Mouse (Mus musculus) forebrain, embryonic 12.5 days (tissue): Measurements from ENCODE around the gene Mrpl53. TPM values are rescaled to one million over a fixed set of nuclear protein-coding genes. Genes with fewer than 3 reads are reported as not detected.
A peak's percentile ranks its signal among the peaks of the same experiment; 100 is the strongest.
"Not testable (repeated sequence)": the region's sequence is repeated elsewhere in the genome, so short reads cannot be mapped to it uniquely, and the experiment has no call there.

ENCODE experiments used
- ATAC-seq: fragments of 200-750 bp; cut with Nextera tagmentation; 2 replicates; pipeline ENCODE4 v1.8.0; 2017; ENCODE audit warnings: moderate TSS enrichment; ENCODE audit not compliant: low FRiP score
- H3K27ac ChIP-seq: fragments of 300-500 bp; sonication (generic); 2 replicates; pipeline ENCODE4 v1.5.1; 2016; ENCODE audit warnings: mild to moderate bottlenecking
- H3K27me3 ChIP-seq: fragments of 300-500 bp; sonication (generic); 2 replicates; pipeline ENCODE4 v1.6.1; 2016; ENCODE audit warnings: mild to moderate bottlenecking
- H3K36me3 ChIP-seq: fragments of 300-500 bp; sonication (generic); replicated peaks from 2 replicates; pipeline ENCODE4 v1.6.1; 2016; ENCODE audit warnings: mild to moderate bottlenecking
- H3K4me1 ChIP-seq: fragments of 300-500 bp; sonication (generic); 2 replicates; pipeline ENCODE4 v1.6.1; 2016
- H3K4me2 ChIP-seq: fragments of 300-500 bp; sonication (generic); 2 replicates; pipeline ENCODE4 v1.6.1; 2016; ENCODE audit warnings: mild to moderate bottlenecking, moderate library complexity
- H3K4me3 ChIP-seq: fragments of 300-500 bp; sonication (generic); replicated peaks from 2 replicates; pipeline ENCODE4 v1.5.1; 2016; ENCODE audit warnings: mild to moderate bottlenecking
- H3K9ac ChIP-seq: fragments of 300-500 bp; sonication (generic); 2 replicates; pipeline ENCODE4 v1.6.1; 2016; ENCODE audit warnings: mild to moderate bottlenecking
- H3K9me3 ChIP-seq: fragments of 300-500 bp; sonication (generic); 2 replicates; pipeline ENCODE4 v1.6.1; 2016
- WGBS: fragments of 180-500 bp; shearing (Covaris S2); methylation state at CpG from one replicate; pipeline ENCODE4 v1.1.7; 2016; 5-methylcytosine and 5-hydroxymethylcytosine counted together
- polyA plus RNA-seq: library from polyadenylated mRNA; unstranded; fragments of >200 nt; fragmentation: Nextera tagmentation; extraction: Ambion mirVana; gene quantifications from 2 replicates; pipeline ENCODE4 v1.2.1, GENCODE M21; 2016

Mrpl53 gene
- polyA plus RNA-seq, 1 experiment from 2014 or later, result 117 TPM

- Histone ChIP-seq H3K9ac (no peak overlapping the region), H3K27ac (no peak overlapping the region), H3K4me1 (peaks cover 31% of the 10 kb centered on the region), H3K36me3 (peaks cover 5% of the 10 kb centered on the region), H3K4me3 (no peak overlapping the region), H3K4me2 (no peak overlapping the region), H3K27me3 (peaks cover 20% of the 10 kb centered on the region), H3K9me3 (no peaks in the 10 kb centered on the region)
- WGBS, result 58% methylated on average over 11 of the region's 11 CpGs
- no peak for ATAC-seq
Observed at GRCm38 (mm10) chr6:83142886-83143285, 34.0 kb downstream of the Mrpl53 start.

DNA sequence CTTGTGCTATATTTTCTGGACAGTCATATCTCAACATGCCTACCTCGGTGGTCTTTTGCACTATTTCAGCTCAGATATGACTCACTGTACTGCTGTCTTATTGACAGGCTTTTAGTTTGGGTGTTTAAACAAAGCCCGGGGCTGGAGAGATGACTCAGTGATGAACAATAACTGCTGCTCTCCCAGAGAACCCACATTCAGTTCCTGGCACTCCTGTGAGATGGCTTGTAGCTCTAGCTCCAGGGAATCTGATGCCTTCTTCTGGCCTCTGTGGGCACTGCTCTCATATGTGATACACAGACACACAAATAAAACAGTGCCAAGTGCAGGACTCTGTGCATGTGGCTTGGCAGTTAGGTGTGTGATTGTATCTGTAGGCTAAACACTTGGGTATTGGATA is 36.4 kb downstream of the Mrpl53 start:
- Histone ChIP-seq H3K27ac (no peak overlapping the region), H3K4me3 (no peak overlapping the region), H3K4me1 (peaks cover 12% of the 10 kb centered on the region), H3K9ac (no peak overlapping the region), H3K36me3 (peaks cover 18% of the 10 kb centered on the region), H3K9me3 (no peaks in the 10 kb centered on the region), H3K27me3 (peaks cover 20% of the 10 kb centered on the region), H3K4me2 (no peak overlapping the region)
- no peak for ATAC-seq
- WGBS, result 83% methylated on average over 2 of the region's 2 CpGs

DNA sequence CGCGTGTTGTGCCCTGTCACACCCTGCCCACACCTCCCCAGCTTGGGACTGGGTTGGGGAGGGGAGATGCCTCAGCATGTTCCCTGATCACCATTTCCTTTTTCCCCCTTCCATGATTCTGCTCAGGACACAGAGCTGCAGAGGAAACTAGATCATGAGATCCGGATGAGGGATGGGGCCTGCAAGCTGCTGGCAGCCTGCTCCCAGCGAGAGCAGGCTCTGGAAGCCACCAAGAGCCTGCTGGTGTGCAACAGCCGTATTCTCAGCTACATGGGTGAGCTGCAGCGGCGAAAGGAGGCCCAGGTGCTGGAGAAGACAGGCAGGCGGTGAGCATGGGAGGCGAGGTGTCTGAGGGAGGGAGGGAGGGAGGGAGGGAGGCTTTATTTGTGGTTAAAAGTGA is 37.0 kb downstream of the Mrpl53 start:
- no peak for ATAC-seq
- Histone ChIP-seq H3K4me3 (no peak overlapping the region), H3K27me3 (peaks cover 19% of the 10 kb centered on the region), H3K36me3 (peaks cover 23% of the 10 kb centered on the region), H3K4me1 (peaks cover 12% of the 10 kb centered on the region), H3K4me2 (no peak overlapping the region), H3K27ac (no peak overlapping the region), H3K9me3 (no peaks in the 10 kb centered on the region), H3K9ac (no peak overlapping the region)
- 77% methylated on average over 9 of the region's 9 CpGs for WGBS

GRCm38 (mm10) chr6:83147280-83147679 is 38.4 kb downstream of the Mrpl53 start:
- peaks cover 33% of the 10 kb centered on the region for H3K36me3 ChIP-seq
- H3K4me3 ChIP-seq, result no peak overlapping the region
- H3K4me1 ChIP-seq, result peaks cover 15% of the 10 kb centered on the region
- H3K27me3 ChIP-seq, result peaks cover 4% of the 10 kb centered on the region; the same call in 1 of the 2 replicates
- no peak overlapping the region for H3K27ac ChIP-seq
- H3K9me3 ChIP-seq, result no peaks in the 10 kb centered on the region
- WGBS, result 62% methylated on average over 7 of the region's 7 CpGs
- no peak overlapping the region for H3K9ac ChIP-seq
- H3K4me2 ChIP-seq, result no peak overlapping the region
- no peak for ATAC-seq

- no peaks in the 10 kb centered on the region for H3K27me3 ChIP-seq
- 27% methylated on average over 8 of the region's 8 CpGs for WGBS
- peaks cover 30% of the 10 kb centered on the region for H3K4me1 ChIP-seq
- ATAC-seq, result no peak
- peak overlapping the region; percentile 38; the same call in 1 of the 2 replicates for H3K9ac ChIP-seq
- H3K4me3 ChIP-seq, result no peak overlapping the region
- H3K4me2 ChIP-seq, result no peak overlapping the region
- H3K36me3 ChIP-seq, result peaks cover 46% of the 10 kb centered on the region
- no peaks in the 10 kb centered on the region for H3K9me3 ChIP-seq
- H3K27ac ChIP-seq, result 0 out of 2 replicates have a peak overlapping the region, but pooled peaks have one; percentile 0
Observed at GRCm38 (mm10) chr6:83151721-83152120, 42.9 kb downstream of the Mrpl53 start.

- H3K9ac ChIP-seq, result no peak overlapping the region
- H3K27ac ChIP-seq, result no peak overlapping the region
- H3K4me1 ChIP-seq, result peaks cover 30% of the 10 kb centered on the region
- no peak for ATAC-seq
- no peaks in the 10 kb centered on the region for H3K27me3 ChIP-seq
- H3K4me3 ChIP-seq, result no peak overlapping the region
- H3K36me3 ChIP-seq, result peaks cover 40% of the 10 kb centered on the region
- 87% methylated on average over 12 of the region's 12 CpGs for WGBS
- H3K9me3 ChIP-seq, result no peaks in the 10 kb centered on the region
- no peak overlapping the region for H3K4me2 ChIP-seq
Observed at GRCm38 (mm10) chr6:83153038-83153437, 44.2 kb downstream of the Mrpl53 start.

- H3K27me3 ChIP-seq, result no peaks in the 10 kb centered on the region
Observed at GRCm38 (mm10) chr6:83153485-83153884, 44.6 kb downstream of the Mrpl53 start.

GRCm38 (mm10) chr6:83155552-83156238 is 46.9 kb downstream of the Mrpl53 start:
- H3K9ac ChIP-seq, result peak overlapping the region; percentile 62
- peak overlapping the region; percentile 60 for H3K4me3 ChIP-seq
- peaks cover 30% of the 10 kb centered on the region for H3K4me1 ChIP-seq
- H3K4me2 ChIP-seq, result peak overlapping the region; percentile 83
- peak; percentile 15 for ATAC-seq
- H3K36me3 ChIP-seq, result peaks cover 24% of the 10 kb centered on the region
- no peaks in the 10 kb centered on the region for H3K9me3 ChIP-seq
- WGBS, result 7% methylated on average over 23 of the region's 23 CpGs
- 0 out of 2 replicates have a peak overlapping the region, but pooled peaks have one; percentile 19 for H3K27ac ChIP-seq
- peaks cover 9% of the 10 kb centered on the region for H3K27me3 ChIP-seq

More at GRCm38 (mm10) chr6:83153485-83153884, 44.6 kb downstream of the Mrpl53 start:
- ATAC-seq, result no peak
- H3K9ac ChIP-seq, result no peak overlapping the region
- no peak overlapping the region for H3K4me3 ChIP-seq
- peaks cover 38% of the 10 kb centered on the region for H3K36me3 ChIP-seq
- no peak overlapping the region for H3K27ac ChIP-seq
- H3K4me2 ChIP-seq, result no peak overlapping the region
- WGBS, result 83% methylated on average over 5 of the region's 5 CpGs
- H3K4me1 ChIP-seq, result peaks cover 30% of the 10 kb centered on the region
- no peaks in the 10 kb centered on the region for H3K9me3 ChIP-seq

GRCm38 (mm10) chr6:83156259-83156684 is 47.4 kb downstream of the Mrpl53 start, which contains the start of the genes Wdr54 and 1700003E16Rik:
Wdr54 (minus strand) TSS chr6:83156397.
1700003E16Rik (plus strand) TSS chr6:83156404.
- ATAC-seq, result peak; percentile 94
- Histone ChIP-seq H3K4me3 (peak within 1 kb of the TSS; percentile 60), H3K27me3 (peaks cover 15% of the 10 kb centered on the region), H3K4me1 (peaks cover 28% of the 10 kb centered on the region), H3K4me2 (peak within 1 kb of the TSS; percentile 83), H3K36me3 (peaks cover 22% of the 10 kb centered on the region), H3K9me3 (no peaks in the 10 kb centered on the region), H3K27ac (peak within 1 kb of the TSS; percentile 19; the same call in 1 of the 2 replicates), H3K9ac (peak within 1 kb of the TSS; percentile 62)
- WGBS, result 2% methylated on average over 32 of the region's 32 CpGs

GRCm38 (mm10) chr6:83159456-83159855 is 50.6 kb downstream of the Mrpl53 start:
- H3K27me3 ChIP-seq, result peaks cover 38% of the 10 kb centered on the region
- not testable (repeated sequence) for H3K9me3 ChIP-seq, H3K4me3 ChIP-seq, H3K9ac ChIP-seq, ATAC-seq, H3K4me2 ChIP-seq, H3K27ac ChIP-seq, H3K36me3 ChIP-seq
- peaks cover 31% of the 10 kb centered on the region for H3K4me1 ChIP-seq
- WGBS, result 37% methylated on average over 3 of the region's 3 CpGs
